Mouse (Mus musculus) liver, embryonic 14.5 days (tissue): ENCODE data around the gene Rpa3. TPM values are rescaled to one million over a fixed set of nuclear protein-coding genes. Genes with fewer than 3 reads are reported as not detected.
A peak's percentile ranks its signal among the peaks of the same experiment; 100 is the strongest.

Experiments used
- ATAC-seq: fragments of 200-750 bp; cut with Nextera tagmentation; 2 replicates; pipeline ENCODE4 v1.8.0; 2017; ENCODE audit warnings: moderate number of reproducible peaks, mild to moderate bottlenecking, moderate library complexity; ENCODE audit not compliant: insufficient read depth
- DNase-seq, 3 experiments: peaks; one replicate each; pipeline ENCODE4 v3.0.0-alpha.2; 2012 to 2013; ENCODE audit warnings: low read depth in 3 of 3, low spot score in 3 of 3
- H3K27ac ChIP-seq: fragments of 300-500 bp; sonication (generic); 2 replicates; pipeline ENCODE4 v1.5.1; 2014; ENCODE audit warnings: moderate library complexity, mild to moderate bottlenecking, control low read depth, inconsistent platforms
- H3K27me3 ChIP-seq: fragments of 300-500 bp; sonication (generic); 2 replicates; pipeline ENCODE4 v1.6.1; 2014; ENCODE audit warnings: mild to moderate bottlenecking, low read length, moderate library complexity; ENCODE audit not compliant: control insufficient read depth, insufficient read depth
- H3K36me3 ChIP-seq: fragments of 300-500 bp; sonication (generic); replicated peaks from 2 replicates; pipeline ENCODE4 v1.6.1; 2014; ENCODE audit warnings: low read depth; ENCODE audit not compliant: control insufficient read depth, insufficient read depth
- H3K4me1 ChIP-seq, 2 experiments: fragments of 200-500 bp in 1 of 2; fragments of 300-500 bp in 1 of 2; sonication (generic) in 1 of 2; replicated peaks; 2 replicates each; pipeline ENCODE4 v1.6.1; 2012 to 2014; ENCODE audit warnings: antibody characterized with exemption in 1 of 2, inconsistent platforms in 1 of 2, low read length in 1 of 2; ENCODE audit not compliant: control insufficient read depth in 2 of 2, insufficient read depth in 2 of 2
- H3K4me2 ChIP-seq: fragments of 300-500 bp; sonication (generic); 2 replicates; pipeline ENCODE4 v1.6.1; 2014; ENCODE audit warnings: low read depth, mild to moderate bottlenecking, control low read depth, moderate library complexity
- H3K4me3 ChIP-seq, 2 experiments: fragments of 200-500 bp in 1 of 2; fragments of 300-500 bp in 1 of 2; sonication (generic) in 1 of 2; 2 replicates each; pipeline ENCODE4 v1.5.1; 2012 to 2014; ENCODE audit warnings: low read depth in 2 of 2, low read length in 2 of 2, mild to moderate bottlenecking in 2 of 2, control low read depth in 1 of 2, inconsistent platforms in 1 of 2, moderate library complexity in 1 of 2; ENCODE audit not compliant: insufficient read depth in 1 of 2
- H3K9ac ChIP-seq: fragments of 300-500 bp; sonication (generic); replicated peaks from 2 replicates; pipeline ENCODE4 v1.6.1; 2014; ENCODE audit warnings: mild to moderate bottlenecking, control low read depth, moderate library complexity
- H3K9me3 ChIP-seq: fragments of 300-500 bp; sonication (generic); 2 replicates; pipeline ENCODE4 v1.6.1; 2016; ENCODE audit warnings: low read length, mixed read lengths; ENCODE audit not compliant: control insufficient read depth
- CTCF ChIP-seq: IDR thresholded peaks from 2 replicates; pipeline ENCODE4 v1.5.1; 2016; ENCODE audit warnings: antibody characterized with exemption, low read depth, control low read depth
- EP300 ChIP-seq: IDR thresholded peaks from 2 replicates; pipeline ENCODE4 v1.6.1; 2016; ENCODE audit warnings: antibody characterized with exemption, low read depth
- WGBS: fragments of 180-500 bp; shearing (Covaris S2); extraction: QIAGEN DNeasy Blood & Tissue Kit; methylation state at CpG from one replicate; pipeline ENCODE4 v1.1.7; 2014; ENCODE audit not compliant: insufficient replicate concordance; 5-methylcytosine and 5-hydroxymethylcytosine counted together
- polyA plus RNA-seq, 2 experiments: library from polyadenylated mRNA; depleted of rRNA in 1 of 2; stranded (reverse) in 1 of 2; unstranded in 1 of 2; fragments of >200 nt; fragmentation: Nextera tagmentation in 1 of 2; extraction: Ambion mirVana in 1 of 2; gene quantifications; 2 replicates each; pipeline versions ENCODE4 v1.2.1 to v1.2.3; 2012 to 2014

Gene Rpa3
- polyA plus RNA-seq, 2 experiments = 51.1 to 143 TPM

- no peaks in the 10 kb centered on the region for H3K36me3 ChIP-seq
- TF ChIP-seq EP300 = no peak
- no peak for TF ChIP-seq CTCF
- H3K4me3 ChIP-seq = no peak overlapping the region
- H3K27me3 ChIP-seq = no peaks in the 10 kb centered on the region
- H3K4me1 ChIP-seq = no peaks in the 10 kb centered on the region
- H3K9ac ChIP-seq = no peak overlapping the region
- ATAC-seq (no peak), DNase-seq (no peak)
- no peaks in the 10 kb centered on the region for H3K9me3 ChIP-seq
- no peak overlapping the region for H3K4me2 ChIP-seq
- WGBS = 72% methylated on average over 4 of the region's 4 CpGs
- no peak overlapping the region for H3K27ac ChIP-seq
These were observed 30.0 kb upstream of the Rpa3 start for GRCm38 (mm10) chr6:8288755-8289580.

DNA sequence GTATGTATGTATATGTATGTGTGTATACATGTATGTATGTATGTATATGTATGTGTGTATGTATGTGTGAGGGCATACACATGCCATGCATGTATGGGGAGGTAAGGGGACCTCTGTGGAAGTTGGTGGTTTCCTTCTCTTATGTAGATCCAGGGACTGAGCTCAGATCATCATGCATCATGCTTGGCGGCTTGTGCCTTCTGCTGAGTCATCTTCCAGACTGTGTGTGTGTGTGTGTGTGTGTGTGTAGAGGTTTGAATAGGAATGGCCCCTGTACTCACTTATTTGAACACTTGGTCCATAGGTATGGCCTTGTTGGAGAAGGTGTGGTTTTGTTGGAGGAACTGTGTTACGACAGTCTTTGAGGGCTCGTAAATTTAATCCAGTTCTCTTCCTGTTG lies 27.2 kb upstream of the Rpa3 start:
- H3K27ac ChIP-seq = no peak overlapping the region
- TF ChIP-seq CTCF (no peak), EP300 (no peak)
- H3K4me2 ChIP-seq = no peak overlapping the region
- H3K9ac ChIP-seq = no peak overlapping the region
- DNase-seq = no peak
- H3K4me1 ChIP-seq = no peaks in the 10 kb centered on the region
- no peak overlapping the region for H3K4me3 ChIP-seq
- no peaks in the 10 kb centered on the region for H3K36me3 ChIP-seq
- H3K27me3 ChIP-seq = no peaks in the 10 kb centered on the region
- ATAC-seq = no peak
- 78% methylated on average over 3 of the region's 3 CpGs for WGBS
- H3K9me3 ChIP-seq = no peaks in the 10 kb centered on the region

- Histone ChIP-seq H3K4me2 (no peak overlapping the region), H3K27ac (no peak overlapping the region), H3K4me3 (no peak overlapping the region), H3K36me3 (no peaks in the 10 kb centered on the region), H3K9me3 (no peaks in the 10 kb centered on the region), H3K4me1 (no peaks in the 10 kb centered on the region), H3K27me3 (no peaks in the 10 kb centered on the region), H3K9ac (no peak overlapping the region)
- TF ChIP-seq EP300 (no peak), CTCF (no peak)
- 59% methylated on average over 3 of the region's 3 CpGs for whole genome bisulfite sequencing
- ATAC-seq = no peak
- no peak for DNase-seq
These were observed 26.5 kb upstream of the Rpa3 start for GRCm38 (mm10) chr6:8285401-8285960.

DNA sequence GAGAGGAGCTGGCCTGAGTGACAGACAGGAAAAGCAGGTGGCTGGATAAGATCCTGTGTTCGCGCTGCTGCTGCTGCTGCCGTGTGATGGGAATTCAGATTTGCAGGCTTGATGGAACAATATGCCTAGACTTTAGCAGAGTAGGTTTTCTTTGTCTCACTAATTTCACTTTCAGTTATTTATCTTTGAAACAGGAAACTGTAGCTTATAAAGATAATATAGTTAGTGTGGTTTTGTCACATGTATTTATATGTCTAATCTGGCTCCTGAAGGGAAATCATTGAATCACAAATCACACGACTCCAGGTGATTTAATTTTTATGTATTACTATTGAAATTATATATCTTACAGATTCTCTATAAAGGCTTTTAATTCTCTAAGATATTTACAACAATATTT lies 24.3 kb upstream of the Rpa3 start:
- ATAC-seq = no peak
- 33% methylated on average over 4 of the region's 4 CpGs for WGBS

DNA sequence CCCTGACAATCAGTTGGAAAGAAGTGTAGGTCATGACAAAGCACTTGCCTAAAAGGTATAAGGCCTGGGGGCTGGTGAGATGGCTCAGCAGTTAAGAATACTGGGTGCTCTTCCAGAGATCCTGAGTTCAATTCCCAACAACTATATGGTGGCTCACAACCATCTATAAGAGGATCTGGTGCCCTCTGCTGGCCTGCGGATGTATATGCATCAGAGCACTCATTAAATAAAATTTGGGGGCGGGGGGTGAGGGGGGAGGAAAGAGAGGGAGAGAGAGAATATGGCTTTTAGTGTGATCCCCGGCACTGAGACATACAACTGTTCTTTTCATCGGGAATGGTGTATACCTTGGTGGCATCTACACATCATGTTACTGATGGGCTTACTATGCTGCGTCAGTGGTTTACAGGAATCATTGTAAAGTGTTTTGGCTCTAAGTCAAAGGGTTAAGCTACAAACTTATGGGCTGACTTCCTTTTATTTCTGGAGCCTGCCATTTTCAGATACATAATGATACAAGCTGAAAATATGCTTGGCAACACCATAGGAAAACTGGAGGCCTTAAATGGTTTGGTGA lies 19.5 kb upstream of the Rpa3 start:
- TF ChIP-seq CTCF (peak; percentile 62), EP300 (no peak)

More for the DNA sequence above, 24.3 kb upstream of the Rpa3 start:
- TF ChIP-seq EP300 = no peak
- no peak for TF ChIP-seq CTCF
- Histone ChIP-seq H3K27me3 (no peaks in the 10 kb centered on the region), H3K4me2 (no peak overlapping the region), H3K9ac (no peak overlapping the region), H3K4me3 (no peak overlapping the region), H3K27ac (no peak overlapping the region), H3K36me3 (no peaks in the 10 kb centered on the region), H3K9me3 (no peaks in the 10 kb centered on the region), H3K4me1 (no peaks in the 10 kb centered on the region)
- no peak for DNase-seq

More for the DNA sequence above, 19.5 kb upstream of the Rpa3 start:
- peak in 1 of 3 experiments; percentile 23 for DNase-seq
- no peak overlapping the region for H3K27ac ChIP-seq
- H3K36me3 ChIP-seq = no peaks in the 10 kb centered on the region
- no peak overlapping the region for H3K4me3 ChIP-seq
- H3K9me3 ChIP-seq = no peaks in the 10 kb centered on the region
- ATAC-seq = no peak
- H3K9ac ChIP-seq = no peak overlapping the region
- H3K4me2 ChIP-seq = no peak overlapping the region
- WGBS = 57% methylated on average over 5 of the region's 5 CpGs
- peaks cover 0 to 4% of the 10 kb centered on the region in 2 experiments; a peak in 2 of 4 replicates for H3K4me1 ChIP-seq
- no peaks in the 10 kb centered on the region for H3K27me3 ChIP-seq
